Mouse (Mus musculus) urinary bladder, postnatal 25 days (tissue): Measurements from ENCODE around the gene Fam221b.

ENCODE experiments used
- DNase-seq: peaks from one replicate; pipeline ENCODE4 v3.0.0; 2022; ENCODE audit warnings: low spot score

Gene Fam221b

DNA sequence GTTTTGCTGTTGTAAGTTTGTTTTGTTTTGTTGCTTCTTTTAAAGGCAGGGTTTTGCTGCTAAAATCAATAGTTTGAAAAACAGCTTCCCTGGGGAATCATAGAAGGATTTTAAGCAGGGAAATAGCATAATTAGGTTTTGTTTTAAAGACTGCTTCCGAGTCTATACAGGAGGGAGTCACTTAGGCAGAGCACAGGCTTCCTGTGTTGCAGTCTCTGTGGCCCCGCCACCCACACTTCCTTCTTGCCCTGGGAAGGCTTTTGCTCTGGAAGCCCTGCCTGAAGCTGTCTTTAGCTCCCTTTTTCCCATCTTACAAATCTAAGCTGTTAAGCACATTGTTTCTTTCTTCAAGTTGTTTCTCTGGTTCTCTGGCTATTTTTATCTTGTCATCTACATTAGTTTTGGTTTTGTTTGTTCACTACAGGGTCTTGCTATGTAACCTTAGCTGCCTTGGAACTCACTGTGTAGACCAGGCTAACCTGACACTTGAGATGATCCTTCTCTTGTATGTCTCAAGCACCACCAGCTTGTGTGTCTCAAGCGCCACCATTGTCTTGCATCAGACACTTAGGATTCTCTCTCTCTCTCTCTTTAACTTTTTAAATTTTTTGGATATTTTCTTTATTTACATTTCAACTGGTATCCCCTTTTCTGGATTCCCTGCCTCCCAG, 55.8 kb downstream of the Fam221b start:
- no peak for DNase-seq

DNA sequence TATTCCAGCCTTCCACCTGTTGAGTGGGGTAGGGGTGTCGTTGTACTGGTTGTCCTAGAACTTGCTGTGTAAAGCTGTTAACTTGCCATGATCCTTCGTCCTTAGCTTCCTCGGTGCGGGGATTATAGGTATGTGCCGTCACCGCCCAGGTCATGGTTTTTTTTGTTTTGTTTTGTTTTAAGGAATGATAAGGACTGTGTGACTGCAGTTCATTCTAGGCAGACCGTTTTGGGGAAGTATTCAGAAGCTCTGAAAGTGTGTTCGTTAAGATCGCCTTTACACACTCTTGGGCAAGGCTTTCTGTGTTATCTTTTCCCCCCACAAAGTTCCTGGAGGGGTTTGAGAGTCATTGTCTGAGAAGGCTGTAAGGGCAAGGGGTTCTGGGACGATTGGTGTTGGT, 56.4 kb downstream of the Fam221b start:
- no peak for DNase-seq
